Mouse (Mus musculus) CH12.LX (cell line): ENCODE results near the gene Papss2. TPM values are rescaled to one million over a fixed set of nuclear protein-coding genes. Genes with fewer than 3 reads are reported as not detected.

Source experiments
- DNase-seq: peaks from one replicate; pipeline ENCODE4 v3.0.0-alpha.2; 2013; ENCODE audit errors: extremely low read depth
- H3K27ac ChIP-seq: 2 replicates; pipeline ENCODE4 v1.5.1; 2012; ENCODE audit warnings: low read depth, mild to moderate bottlenecking, control low read depth, moderate library complexity; ENCODE audit not compliant: insufficient read depth
- H3K27me3 ChIP-seq: replicated peaks from 2 replicates; pipeline ENCODE3; 2012; ENCODE audit warnings: inconsistent platforms
- H3K36me3 ChIP-seq, 2 experiments: replicated peaks in 1 of 2; 2 replicates each; pipeline versions ENCODE3 to v1.6.1; 2012; ENCODE audit warnings: inconsistent platforms in 1 of 2, low read length in 1 of 2, mild to moderate bottlenecking in 1 of 2, mixed read lengths in 1 of 2, moderate library complexity in 1 of 2; ENCODE audit not compliant: control insufficient read depth in 1 of 2, insufficient read depth in 1 of 2
- H3K4me1 ChIP-seq, 2 experiments: 2 replicates each; pipeline ENCODE4 v1.6.1; 2012; ENCODE audit warnings: inconsistent platforms in 1 of 2, moderate library complexity in 1 of 2; ENCODE audit not compliant: insufficient read depth in 2 of 2, control insufficient read depth in 1 of 2
- H3K4me2 ChIP-seq: 2 replicates; pipeline ENCODE4 v1.6.1; 2012; ENCODE audit warnings: low read depth, mild to moderate bottlenecking, control low read depth; ENCODE audit not compliant: poor library complexity, insufficient read depth, severe bottlenecking
- H3K4me3 ChIP-seq, 3 experiments: fragments of 150-350 bp in 1 of 3; sonication (generic) in 1 of 3; replicated peaks in 1 of 3; 2 replicates each; pipeline versions ENCODE3 to v1.5.1; 2011 to 2012; ENCODE audit warnings: low read depth in 2 of 3, low read length in 2 of 3, mild to moderate bottlenecking in 2 of 3, moderate library complexity in 2 of 3, control low read depth in 1 of 3, improper control_type of control experiment in 1 of 3, inconsistent platforms in 1 of 3, mixed read lengths in 1 of 3; ENCODE audit not compliant: poor library complexity in 1 of 3
- H3K79me2 ChIP-seq: replicated peaks from 2 replicates; pipeline ENCODE4 v1.6.1; 2012; ENCODE audit warnings: mild to moderate bottlenecking, moderate library complexity; ENCODE audit not compliant: control insufficient read depth, poor library complexity, insufficient read depth, severe bottlenecking; ENCODE audit errors: extremely low read depth
- H3K9ac ChIP-seq: 2 replicates; pipeline ENCODE4 v1.6.1; 2012; ENCODE audit warnings: low read depth, mild to moderate bottlenecking, control low read depth, moderate library complexity; ENCODE audit not compliant: insufficient read depth
- H3K9me3 ChIP-seq: replicated peaks from 2 replicates; pipeline ENCODE3; 2012; ENCODE audit warnings: low read length, inconsistent platforms, mixed read lengths
- BHLHE40 ChIP-seq: IDR thresholded peaks from 2 replicates; pipeline ENCODE4 v1.6.1; 2011; ENCODE audit warnings: mild to moderate bottlenecking, low read depth, low read length, improper control_type of control experiment
- CHD1 ChIP-seq: IDR thresholded peaks from 2 replicates; pipeline ENCODE4 v1.6.1; 2012; ENCODE audit warnings: low read depth, low read length, improper control_type of control experiment, inconsistent platforms
- CHD2 ChIP-seq: IDR thresholded peaks from 2 replicates; pipeline ENCODE4 v1.6.1; 2011; ENCODE audit warnings: low read length, improper control_type of control experiment
- CTCF ChIP-seq, 2 experiments: IDR thresholded peaks in 1 of 2; conservative IDR thresholded peaks in 1 of 2; 2 replicates each; pipeline ENCODE4 v1.5.1; 2011 to 2012; ENCODE audit warnings: low read depth in 2 of 2, low read length in 2 of 2, improper control_type of control experiment in 1 of 2, inconsistent platforms in 1 of 2, mild to moderate bottlenecking in 1 of 2, moderate library complexity in 1 of 2
- EP300 ChIP-seq: IDR thresholded peaks from 2 replicates; pipeline ENCODE4 v1.6.1; 2011; ENCODE audit warnings: low read length, improper control_type of control experiment
- ETS1 ChIP-seq: conservative IDR thresholded peaks from 2 replicates; pipeline ENCODE4 v1.6.1; 2012; ENCODE audit warnings: low read depth, mild to moderate bottlenecking, inconsistent platforms, low read length, improper control_type of control experiment, moderate library complexity
- HCFC1 ChIP-seq: IDR thresholded peaks from 2 replicates; pipeline ENCODE4 v1.6.1; 2012; ENCODE audit warnings: low read depth, mild to moderate bottlenecking, inconsistent platforms, low read length, improper control_type of control experiment
- IRF4 ChIP-seq: IDR thresholded peaks from 2 replicates; pipeline ENCODE4 v1.6.1; 2014; ENCODE audit warnings: low read depth, mild to moderate bottlenecking, inconsistent platforms, low read length, improper control_type of control experiment
- JUND ChIP-seq: conservative IDR thresholded peaks from 2 replicates; pipeline ENCODE4 v1.6.1; 2011; ENCODE audit warnings: low read depth, low read length, improper control_type of control experiment
- KAT2A ChIP-seq: IDR thresholded peaks from 2 replicates; pipeline ENCODE4 v1.6.1; 2012; ENCODE audit warnings: low read length, improper control_type of control experiment, inconsistent platforms; ENCODE audit not compliant: insufficient replicate concordance
- MAFK ChIP-seq: IDR thresholded peaks from 2 replicates; pipeline ENCODE4 v1.6.1; 2011; ENCODE audit warnings: low read length, improper control_type of control experiment; ENCODE audit not compliant: insufficient replicate concordance
- MAX ChIP-seq: IDR thresholded peaks from 2 replicates; pipeline ENCODE4 v1.6.1; 2011; ENCODE audit warnings: low read length, improper control_type of control experiment
- MEF2A ChIP-seq: IDR thresholded peaks from 2 replicates; pipeline ENCODE4 v1.6.1; 2014; ENCODE audit warnings: low read depth, mild to moderate bottlenecking, inconsistent platforms, low read length, improper control_type of control experiment, borderline replicate concordance
- MXI1 ChIP-seq: IDR thresholded peaks from 2 replicates; pipeline ENCODE4 v1.6.1; 2011; ENCODE audit warnings: mild to moderate bottlenecking, low read depth, low read length, improper control_type of control experiment
- MYC ChIP-seq: IDR thresholded peaks from 2 replicates; pipeline ENCODE4 v1.6.1; 2011; ENCODE audit warnings: low read depth, mild to moderate bottlenecking, improper control_type of control experiment, low read length
- NELFE ChIP-seq: IDR thresholded peaks from 2 replicates; pipeline ENCODE4 v1.6.1; 2011; ENCODE audit warnings: low read depth, low read length, improper control_type of control experiment
- NRF1 ChIP-seq: IDR thresholded peaks from 2 replicates; pipeline ENCODE4 v1.6.1; 2014; ENCODE audit warnings: low read depth, mild to moderate bottlenecking, inconsistent platforms, low read length, improper control_type of control experiment, moderate library complexity
- POLR2A ChIP-seq: IDR thresholded peaks from 2 replicates; pipeline ENCODE4 v1.6.1; 2011; ENCODE audit warnings: low read depth, mild to moderate bottlenecking, improper control_type of control experiment, low read length
- POLR2AphosphoS2 ChIP-seq: IDR thresholded peaks from 2 replicates; pipeline ENCODE4 v1.6.1; 2011; ENCODE audit warnings: low read depth, low read length, improper control_type of control experiment
- TCF12 ChIP-seq: IDR thresholded peaks from 2 replicates; pipeline ENCODE4 v1.6.1; 2014; ENCODE audit warnings: low read depth, mild to moderate bottlenecking, inconsistent platforms, low read length, improper control_type of control experiment
- UBTF ChIP-seq: IDR thresholded peaks from 2 replicates; pipeline ENCODE4 v1.6.1; 2012; ENCODE audit warnings: low read depth, mild to moderate bottlenecking, inconsistent platforms, low read length, improper control_type of control experiment, moderate library complexity
- USF2 ChIP-seq: conservative IDR thresholded peaks from 2 replicates; pipeline ENCODE4 v1.6.1; 2011; ENCODE audit warnings: low read depth, low read length, improper control_type of control experiment
- ZC3H11A ChIP-seq: IDR thresholded peaks from 2 replicates; pipeline ENCODE4 v1.6.1; 2012; ENCODE audit warnings: low read depth, mild to moderate bottlenecking, inconsistent platforms, low read length, improper control_type of control experiment
- ZKSCAN1 ChIP-seq: IDR thresholded peaks from 2 replicates; pipeline ENCODE4 v1.6.1; 2012; ENCODE audit warnings: low read depth, inconsistent platforms, low read length, improper control_type of control experiment, borderline replicate concordance
- dilution Hi-C: fragments of 300-500 bp; cut with MboI; formaldehyde crosslinking; loops from 2 replicates; pipeline ENCODE4 v1.14.3; 2020; ENCODE audit warnings: low sequenced_read_pairs; ENCODE audit not compliant: extremely low pct_unique_long_range_greater_than_20kb, extremely low pct_ligation_motif_present
- in situ Hi-C: fragments of 300-500 bp; cut with MboI; formaldehyde crosslinking; loops from 3 replicates; pipeline ENCODE4 v1.14.3; 2019; ENCODE audit warnings: low sequenced_read_pairs, low pct_ligation_motif_present, low pct_unique_long_range_greater_than_20kb, mixed read lengths
- polyA plus RNA-seq: library from polyadenylated mRNA; unstranded; fragments of >175 nt; gene quantifications from 2 replicates; pipeline ENCODE4 v1.2.1, GENCODE M21; 2012; ENCODE audit warnings: low read depth; ENCODE audit not compliant: insufficient read length
- total RNA-seq, 2 experiments: library from RNA; depleted of rRNA; stranded (reverse); fragments of 300-350 nt in 1 of 2; fragments of >200 nt in 1 of 2; gene quantifications; 2 replicates each; pipeline ENCODE4 v1.2.3; 2012 to 2014

Gene Papss2
- total and polyA plus RNA-seq, 3 experiments, result 0.36 to 0.42 (median 0.39) TPM

DNA sequence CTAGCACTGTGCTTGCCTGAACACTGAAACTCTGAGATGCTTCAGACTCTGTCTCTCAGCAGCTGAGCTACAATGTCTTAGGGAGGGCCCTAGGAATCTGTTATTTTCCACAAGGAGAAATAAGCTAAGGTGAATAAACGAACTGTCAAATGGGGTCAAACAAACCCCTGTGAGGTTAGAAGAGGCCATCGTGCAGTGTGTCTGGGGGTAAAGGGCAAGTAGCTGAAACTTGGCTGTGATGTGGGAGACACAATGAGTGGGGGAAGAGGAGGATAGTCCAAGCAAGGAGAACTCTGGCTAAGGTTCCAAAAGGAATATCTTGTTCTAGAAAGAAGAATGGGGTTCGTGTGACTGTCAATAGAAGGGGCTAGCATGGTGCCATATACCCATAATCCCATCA, 26.6 kb downstream of the Papss2 start:
- dilution Hi-C loops (no loop called here), in situ Hi-C loops (no loop called here)
- DNase-seq, result no peak
- Histone ChIP-seq H3K27me3 (no peaks in the 10 kb centered on the region), H3K9me3 (no peaks in the 10 kb centered on the region), H3K4me1 (peaks cover 0 to 10% of the 10 kb centered on the region in 2 experiments; a peak in 3 of 4 replicates), H3K4me2 (no peak overlapping the region), H3K4me3 (no peak overlapping the region), H3K36me3 (no peaks in the 10 kb centered on the region), H3K79me2 (no peaks in the 10 kb centered on the region), H3K9ac (no peak overlapping the region), H3K27ac (no peak overlapping the region)
- TF ChIP-seq MAFK, result no peak
- TF ChIP-seq MXI1, result no peak
- TF ChIP-seq NELFE, result no peak
- TF ChIP-seq CHD2, result no peak

- Histone ChIP-seq H3K79me2 (no peaks in the 10 kb centered on the region), H3K4me2 (peak overlapping the region; percentile 33)
- DNase-seq, result peak; percentile 51
Observed at GRCm38 (mm10) chr19:32626768-32627331, 31.3 kb downstream of the Papss2 start.

More at GRCm38 (mm10) chr19:32626768-32627331, 31.3 kb downstream of the Papss2 start:
- H3K9me3 ChIP-seq, result no peaks in the 10 kb centered on the region
- no peaks in the 10 kb centered on the region for H3K27me3 ChIP-seq
- H3K9ac ChIP-seq, result no peak overlapping the region
- no peaks in the 10 kb centered on the region for H3K36me3 ChIP-seq
- TF ChIP-seq BHLHE40 (peak; percentile 78), ZKSCAN1 (no peak), MXI1 (no peak; the same call in 1 of the 2 replicates), CHD1 (no peak), HCFC1 (no peak), NELFE (no peak), EP300 (peak; percentile 14; the same call in 1 of the 2 replicates), ZC3H11A (no peak), MAFK (no peak), TCF12 (peak; percentile 63; the same call in 1 of the 2 replicates), CTCF (conservative IDR thresholded peaks at IDR 0.05 in 1 of 2, IDR thresholded peaks at IDR 0.05 in 1 of 2; ENCODE audit: low read depth in 2 of 2, low read length in 2 of 2) (no peak), USF2 (no peak), ETS1 (peak; percentile 46), UBTF (no peak), POLR2A (no peak), CHD2 (no peak), KAT2A (no peak), MAX (peak; percentile 82), IRF4 (no peak), MEF2A (0 out of 2 replicates have a peak, but pooled peaks have one; percentile 38), JUND (no peak), POLR2AphosphoS2 (no peak), MYC (peak; percentile 52), NRF1 (no peak)
- dilution Hi-C loops (no loop called here), in situ Hi-C loops (no loop called here)
- peaks cover 0 to 16% of the 10 kb centered on the region in 2 experiments; a peak in 3 of 4 replicates for H3K4me1 ChIP-seq
- H3K27ac ChIP-seq, result no peak overlapping the region
- no peak overlapping the region for H3K4me3 ChIP-seq
